Mouse (Mus musculus): ENCODE measurements around the gene Filip1l. TPM values are rescaled to one million over a fixed set of nuclear protein-coding genes. Genes with fewer than 3 reads are reported as not detected.

The Filip1l gene
- polyA plus RNA-seq, 1 experiment from 2014 or later, result 30.4 TPM

GRCm38 (mm10) chr16:57549061-57550037 lies 196.5 kb downstream of the Filip1l start:
- no peaks in the 10 kb centered on the region for H3K36me3 ChIP-seq (ENCODE audit: insufficient read depth, low read length)
- ATAC-seq (replicated peaks; ENCODE audit: low FRiP score, low read depth), result peak; percentile 95
- TF ChIP-seq CTCF (IDR thresholded peaks at IDR 0.05; ENCODE audit: low read depth), result no peak
- peak overlapping the region; percentile 78 for H3K4me3 ChIP-seq (replicated peaks; ENCODE audit: low read depth, low read length)
- H3K27me3 ChIP-seq (ENCODE audit: insufficient read depth, low read length), result no peaks in the 10 kb centered on the region
- H3K9ac ChIP-seq (ENCODE audit: low read depth, low read length), result peak overlapping the region; percentile 94
- no peaks in the 10 kb centered on the region for H3K9me3 ChIP-seq (replicated peaks; ENCODE audit: low read length)
- H3K27ac ChIP-seq, result peak overlapping the region; percentile 80; the same call in 1 of the 2 replicates
- H3K4me2 ChIP-seq (ENCODE audit: low read length), result peak overlapping the region; percentile 85
- WGBS, result 2% methylated on average over 62 of the region's 64 CpGs
- DNase-seq (ENCODE audit: low spot score), result peak; percentile 84
- H3K4me1 ChIP-seq (replicated peaks; ENCODE audit: insufficient read depth, low read length), result no peaks in the 10 kb centered on the region; the same call in none of the 2 replicates

DNA sequence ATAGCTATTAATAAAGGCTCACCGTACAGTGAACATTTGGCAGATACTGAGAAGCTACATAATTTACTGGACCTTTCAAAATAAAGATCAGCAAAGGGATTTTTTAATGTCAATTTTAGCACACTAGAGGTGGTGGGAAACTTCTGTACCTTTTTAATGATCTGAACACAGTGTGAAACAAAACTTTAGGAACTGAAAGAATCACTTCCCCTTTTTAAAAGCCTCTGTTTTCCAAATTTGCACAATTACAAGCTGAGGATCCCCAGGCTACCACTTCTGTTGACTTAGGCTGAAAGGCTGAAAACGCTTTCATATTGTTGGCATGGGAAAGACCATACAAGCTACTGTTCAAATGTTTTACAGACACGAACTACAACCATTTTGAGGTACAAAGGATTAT lies 197.2 kb downstream of the Filip1l start:
- Histone ChIP-seq H3K27ac (no peak overlapping the region), H3K27me3 (ENCODE audit: insufficient read depth, low read length) (no peaks in the 10 kb centered on the region), H3K9me3 (replicated peaks; ENCODE audit: low read length) (no peaks in the 10 kb centered on the region), H3K36me3 (ENCODE audit: insufficient read depth, low read length) (no peaks in the 10 kb centered on the region), H3K4me2 (ENCODE audit: low read length) (peak overlapping the region; percentile 85), H3K4me1 (replicated peaks; ENCODE audit: insufficient read depth, low read length) (peaks cover 5% of the 10 kb centered on the region), H3K9ac (ENCODE audit: low read depth, low read length) (peak overlapping the region; percentile 94), H3K4me3 (replicated peaks; ENCODE audit: low read depth, low read length) (peak overlapping the region; percentile 78)
- DNase-seq (ENCODE audit: low spot score) (peak; percentile 53), ATAC-seq (replicated peaks; ENCODE audit: low FRiP score, low read depth) (no peak)
- 45% methylated on average over 3 of the region's 3 CpGs for WGBS
- no peak for TF ChIP-seq CTCF (IDR thresholded peaks at IDR 0.05; ENCODE audit: low read depth)

GRCm38 (mm10) chr16:57550817-57551216 lies 197.9 kb downstream of the Filip1l start:
- DNase-seq (ENCODE audit: low spot score) (peak; percentile 56), ATAC-seq (replicated peaks; ENCODE audit: low FRiP score, low read depth) (no peak)
- Histone ChIP-seq H3K36me3 (ENCODE audit: insufficient read depth, low read length) (no peaks in the 10 kb centered on the region), H3K9ac (ENCODE audit: low read depth, low read length) (peak overlapping the region; percentile 57; the same call in 1 of the 2 replicates), H3K27ac (0 out of 2 replicates have a peak overlapping the region, but pooled peaks have one; percentile 64), H3K9me3 (replicated peaks; ENCODE audit: low read length) (no peaks in the 10 kb centered on the region), H3K27me3 (ENCODE audit: insufficient read depth, low read length) (no peaks in the 10 kb centered on the region), H3K4me3 (replicated peaks; ENCODE audit: low read depth, low read length) (peak overlapping the region; percentile 37), H3K4me1 (replicated peaks; ENCODE audit: insufficient read depth, low read length) (peaks cover 8% of the 10 kb centered on the region), H3K4me2 (ENCODE audit: low read length) (peak overlapping the region; percentile 57)
- no peak for TF ChIP-seq CTCF (IDR thresholded peaks at IDR 0.05; ENCODE audit: low read depth)
- 27% methylated on average over 2 of the region's 2 CpGs for WGBS

GRCm38 (mm10) chr16:57551617-57552016 lies 198.7 kb downstream of the Filip1l start:
- Histone ChIP-seq H3K36me3 (ENCODE audit: insufficient read depth, low read length) (no peaks in the 10 kb centered on the region), H3K9me3 (replicated peaks; ENCODE audit: low read length) (no peaks in the 10 kb centered on the region), H3K9ac (ENCODE audit: low read depth, low read length) (no peak overlapping the region), H3K27ac (no peak overlapping the region), H3K4me2 (ENCODE audit: low read length) (peak overlapping the region; percentile 57), H3K4me1 (replicated peaks; ENCODE audit: insufficient read depth, low read length) (peaks cover 15% of the 10 kb centered on the region), H3K4me3 (replicated peaks; ENCODE audit: low read depth, low read length) (peak overlapping the region; percentile 37; the same call in 1 of the 2 replicates), H3K27me3 (ENCODE audit: insufficient read depth, low read length) (no peaks in the 10 kb centered on the region)
- ATAC-seq (replicated peaks; ENCODE audit: low FRiP score, low read depth) (no peak), DNase-seq (ENCODE audit: low spot score) (no peak)
- peak; percentile 45; the same call in 1 of the 2 replicates for TF ChIP-seq CTCF (IDR thresholded peaks at IDR 0.05; ENCODE audit: low read depth)
- WGBS, result 58% methylated on average over 2 of the region's 2 CpGs

- Histone ChIP-seq H3K36me3 (ENCODE audit: insufficient read depth, low read length) (no peaks in the 10 kb centered on the region), H3K4me3 (replicated peaks; ENCODE audit: low read depth, low read length) (no peak overlapping the region), H3K9me3 (replicated peaks; ENCODE audit: low read length) (no peaks in the 10 kb centered on the region), H3K9ac (ENCODE audit: low read depth, low read length) (no peak overlapping the region), H3K4me1 (replicated peaks; ENCODE audit: insufficient read depth, low read length) (peaks cover 15% of the 10 kb centered on the region), H3K27ac (no peak overlapping the region), H3K27me3 (ENCODE audit: insufficient read depth, low read length) (no peaks in the 10 kb centered on the region), H3K4me2 (ENCODE audit: low read length) (peak overlapping the region; percentile 57; the same call in 1 of the 2 replicates)
- DNase-seq (ENCODE audit: low spot score), result no peak
- WGBS, result 87% methylated on average over 5 of the region's 5 CpGs
- no peak for ATAC-seq (replicated peaks; ENCODE audit: low FRiP score, low read depth)
- no peak for TF ChIP-seq CTCF (IDR thresholded peaks at IDR 0.05; ENCODE audit: low read depth)
Measured at GRCm38 (mm10) chr16:57552709-57553108, 199.8 kb downstream of the Filip1l start.

GRCm38 (mm10) chr16:57553235-57553634 lies 200.3 kb downstream of the Filip1l start:
- H3K4me2 ChIP-seq (ENCODE audit: low read length), result no peak overlapping the region
- no peaks in the 10 kb centered on the region for H3K9me3 ChIP-seq (replicated peaks; ENCODE audit: low read length)
- no peak overlapping the region for H3K27ac ChIP-seq
- DNase-seq (ENCODE audit: low spot score), result no peak
- no peak for TF ChIP-seq CTCF (IDR thresholded peaks at IDR 0.05; ENCODE audit: low read depth)
- H3K27me3 ChIP-seq (ENCODE audit: insufficient read depth, low read length), result no peaks in the 10 kb centered on the region
- no peak for ATAC-seq (replicated peaks; ENCODE audit: low FRiP score, low read depth)
- H3K36me3 ChIP-seq (ENCODE audit: insufficient read depth, low read length), result no peaks in the 10 kb centered on the region
- no peak overlapping the region for H3K4me3 ChIP-seq (replicated peaks; ENCODE audit: low read depth, low read length)
- H3K9ac ChIP-seq (ENCODE audit: low read depth, low read length), result no peak overlapping the region
- peaks cover 15% of the 10 kb centered on the region for H3K4me1 ChIP-seq (replicated peaks; ENCODE audit: insufficient read depth, low read length)
